Mouse (Mus musculus) testis, adult 2 months (tissue): ENCODE data around the gene Fam166a. TPM values are rescaled to one million over a fixed set of nuclear protein-coding genes. Genes with fewer than 3 reads are reported as not detected.
A peak's percentile ranks its signal among the peaks of the same experiment; 100 is the strongest.

Experiments used
- H3K27ac ChIP-seq: fragments of 200-500 bp; 2 replicates; pipeline ENCODE4 v1.5.1; 2012; ENCODE audit warnings: low read depth, low read length; ENCODE audit not compliant: control insufficient read depth, insufficient read depth
- H3K27me3 ChIP-seq: fragments of 200-500 bp; 2 replicates; pipeline ENCODE4 v1.6.1; 2012; ENCODE audit warnings: mild to moderate bottlenecking, low read length, moderate library complexity; ENCODE audit not compliant: control insufficient read depth, insufficient read depth
- H3K36me3 ChIP-seq: fragments of 200-500 bp; 2 replicates; pipeline ENCODE4 v1.6.1; 2012; ENCODE audit warnings: mild to moderate bottlenecking, low read length; ENCODE audit not compliant: control insufficient read depth, insufficient read depth
- H3K4me1 ChIP-seq: fragments of 200-500 bp; 2 replicates; pipeline ENCODE4 v1.6.1; 2012; ENCODE audit warnings: low read length; ENCODE audit not compliant: control insufficient read depth, insufficient read depth
- H3K4me3 ChIP-seq: fragments of 200-500 bp; 2 replicates; pipeline ENCODE4 v1.5.1; 2012; ENCODE audit warnings: low read depth, mild to moderate bottlenecking, low read length, moderate library complexity, mixed read lengths; ENCODE audit not compliant: control insufficient read depth
- CTCF ChIP-seq: fragments of 200-500 bp; IDR thresholded peaks from 2 replicates; pipeline ENCODE4 v1.5.1; 2012; ENCODE audit warnings: low read depth, mild to moderate bottlenecking, inconsistent platforms, low read length, moderate library complexity; ENCODE audit not compliant: control insufficient read depth, insufficient read depth, insufficient replicate concordance
- POLR2A ChIP-seq: fragments of 200-500 bp; IDR thresholded peaks from 2 replicates; pipeline ENCODE4 v1.6.1; 2012; ENCODE audit warnings: low read depth, mild to moderate bottlenecking, inconsistent platforms, low read length, moderate library complexity; ENCODE audit not compliant: control insufficient read depth
- polyA plus RNA-seq: library from polyadenylated mRNA; depleted of rRNA; stranded (reverse); fragments of >200 nt; gene quantifications from 2 replicates; pipeline ENCODE4 v1.2.3, GENCODE M21; 2012

Fam166a gene
- polyA plus RNA-seq, 1 experiment: 576 TPM

DNA sequence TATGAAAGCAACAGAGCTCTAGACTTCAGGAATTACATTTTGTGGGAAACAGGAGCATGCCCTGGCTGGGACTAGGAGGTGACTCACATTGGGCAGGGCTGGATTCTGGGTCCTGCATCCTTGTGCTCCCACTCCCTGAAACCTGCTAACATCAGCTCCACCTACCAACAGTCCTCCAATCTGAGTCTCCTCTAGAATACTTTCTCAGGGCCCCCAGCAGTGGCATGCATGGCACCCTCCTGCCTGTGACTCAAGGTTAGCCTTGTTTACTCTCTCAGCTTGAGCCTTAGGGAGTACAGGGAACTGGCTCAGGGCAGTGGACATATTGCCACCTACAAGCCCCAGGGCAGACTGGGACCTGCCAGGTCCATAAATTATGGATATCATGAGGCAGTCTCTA lies 19.6 kb downstream of the Fam166a start:
- Histone ChIP-seq H3K27ac (no peak overlapping the region), H3K27me3 (no peaks in the 10 kb centered on the region), H3K36me3 (no peaks in the 10 kb centered on the region), H3K4me3 (no peak overlapping the region), H3K4me1 (peaks cover 23% of the 10 kb centered on the region)
- TF ChIP-seq POLR2A (no peak), CTCF (no peak)

- H3K27me3 ChIP-seq: no peaks in the 10 kb centered on the region
- no peaks in the 10 kb centered on the region for H3K36me3 ChIP-seq
- no peak overlapping the region for H3K27ac ChIP-seq
- H3K4me1 ChIP-seq: peaks cover 23% of the 10 kb centered on the region
- no peak for TF ChIP-seq POLR2A
- no peak overlapping the region for H3K4me3 ChIP-seq
Measured at GRCm38 (mm10) chr2:25239766-25240165, 21.2 kb downstream of the Fam166a start.

DNA sequence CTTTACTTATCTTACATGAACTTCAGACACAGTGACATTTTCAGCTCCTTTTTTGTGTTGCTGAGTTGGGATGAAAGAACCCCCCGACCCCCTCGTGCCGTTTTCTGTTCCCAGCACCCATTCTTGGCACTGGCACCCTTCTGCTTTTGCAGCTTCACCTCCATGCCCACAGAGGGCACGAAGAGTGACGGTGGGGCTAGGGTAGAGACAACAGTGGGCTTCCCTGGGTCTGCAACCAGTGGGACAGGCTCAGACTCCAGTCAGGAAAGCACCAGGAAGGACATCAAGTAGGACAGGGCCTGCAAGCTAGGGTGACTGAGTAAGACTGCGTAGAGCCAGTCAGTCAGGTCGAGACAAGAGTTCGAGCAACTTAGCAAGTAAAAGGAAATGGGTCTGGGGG lies 21.8 kb downstream of the Fam166a start:
- no peak overlapping the region; the same call in 1 of the 2 replicates for H3K27ac ChIP-seq
- no peaks in the 10 kb centered on the region for H3K36me3 ChIP-seq
- TF ChIP-seq CTCF (no peak), POLR2A (no peak)
- H3K27me3 ChIP-seq: no peaks in the 10 kb centered on the region
- peak overlapping the region; percentile 25 for H3K4me3 ChIP-seq
- H3K4me1 ChIP-seq: peaks cover 23% of the 10 kb centered on the region

DNA sequence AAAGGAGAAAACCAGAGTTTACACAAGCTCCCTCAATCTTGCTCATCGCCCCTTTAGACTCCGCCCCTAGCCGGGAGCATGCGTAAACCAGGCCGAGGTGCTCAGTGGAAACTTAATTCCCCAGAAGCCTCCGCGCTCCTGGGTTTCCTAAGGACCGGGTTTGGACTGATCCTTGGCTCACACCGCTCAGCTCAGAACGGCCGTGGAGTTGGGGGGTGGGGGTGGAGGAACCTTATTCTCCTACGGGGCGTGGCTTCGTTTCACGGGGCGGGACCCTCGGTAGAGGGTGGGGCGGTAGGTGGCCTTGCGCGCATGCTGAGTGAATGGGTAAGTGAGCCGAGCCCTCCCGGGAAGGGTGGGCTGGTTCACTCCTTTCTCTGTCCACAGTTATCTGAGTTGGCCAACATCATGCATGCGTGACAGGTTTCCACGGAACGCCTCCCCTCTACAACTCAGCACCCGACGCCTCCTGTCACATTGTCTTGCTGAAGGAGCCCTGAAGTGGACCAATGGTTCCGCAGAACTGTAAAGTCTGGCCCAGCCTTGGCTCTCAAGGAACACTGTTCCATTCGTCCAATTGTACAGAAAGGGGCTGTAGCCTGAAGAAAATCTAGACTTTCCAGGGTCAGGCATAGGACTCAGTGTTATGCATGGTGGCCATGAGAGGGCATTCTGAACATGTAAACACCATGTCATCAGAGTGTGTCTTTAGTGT lies 22.3 kb downstream of the Fam166a start:
- peaks cover 23% of the 10 kb centered on the region for H3K4me1 ChIP-seq
- H3K27ac ChIP-seq: no peak overlapping the region
- TF ChIP-seq CTCF (no peak), POLR2A (no peak)
- peak overlapping the region; percentile 25 for H3K4me3 ChIP-seq
- H3K36me3 ChIP-seq: no peaks in the 10 kb centered on the region
- H3K27me3 ChIP-seq: no peaks in the 10 kb centered on the region

DNA sequence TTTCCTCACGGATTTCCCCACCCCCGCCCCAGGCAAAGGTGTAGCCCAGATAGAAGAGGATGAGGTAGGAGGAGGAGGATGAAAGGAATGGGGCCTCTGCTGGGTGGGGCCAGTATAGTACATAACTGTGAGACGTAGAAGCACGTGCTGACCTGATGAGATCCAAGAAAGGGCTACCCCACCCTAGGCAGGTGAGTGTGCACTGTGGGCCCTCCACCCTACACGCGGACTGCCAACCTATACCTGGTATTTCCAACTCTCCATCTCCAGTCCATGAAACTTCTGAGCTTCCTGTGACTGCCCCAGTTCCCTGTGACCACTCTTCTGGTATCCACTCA lies 22.9 kb downstream of the Fam166a start:
- H3K4me3 ChIP-seq: peak overlapping the region; percentile 8; the same call in 1 of the 2 replicates
- peaks cover 23% of the 10 kb centered on the region for H3K4me1 ChIP-seq
- H3K36me3 ChIP-seq: no peaks in the 10 kb centered on the region
- TF ChIP-seq CTCF (no peak), POLR2A (no peak)
- H3K27me3 ChIP-seq: no peaks in the 10 kb centered on the region
- H3K27ac ChIP-seq: no peak overlapping the region

- Histone ChIP-seq H3K27ac (no peak within 1 kb of the TSS), H3K4me3 (peak within 1 kb of the TSS; percentile 72), H3K36me3 (no peaks in the 10 kb centered on the region; the same call in 1 of the 2 replicates), H3K4me1 (peaks cover 23% of the 10 kb centered on the region), H3K27me3 (no peaks in the 10 kb centered on the region)
- TF ChIP-seq CTCF (no peak), POLR2A (no peak)
Measured at GRCm38 (mm10) chr2:25242101-25242506, 23.6 kb downstream of the Fam166a start, which contains the start of the genes Rnf208 and Cysrt1. Gene Rnf208, plus strand, starts transcription at chr2:25242255. Gene Cysrt1, minus strand, starts transcription at chr2:25242452.

DNA sequence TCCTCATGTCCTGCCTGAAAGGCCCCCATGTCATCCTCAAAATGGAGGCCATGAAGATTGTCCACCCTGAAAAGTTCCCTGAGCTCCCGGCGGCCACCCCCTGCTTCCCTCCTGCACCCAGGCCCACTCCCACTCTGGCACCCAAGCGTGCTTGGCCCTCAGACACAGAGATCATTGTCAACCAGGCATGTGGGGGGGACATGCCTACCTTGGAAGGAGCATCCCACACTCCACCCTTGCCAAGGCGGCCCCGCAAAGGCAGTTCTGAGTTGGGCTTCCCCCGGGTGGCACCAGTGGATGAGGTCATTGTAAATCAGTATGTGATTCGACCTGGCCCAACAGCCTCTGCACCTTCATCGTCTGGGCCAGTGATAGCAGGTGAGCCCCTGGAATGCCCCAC lies 24.8 kb downstream of the Fam166a start:
- H3K27ac ChIP-seq: no peak overlapping the region
- H3K36me3 ChIP-seq: no peaks in the 10 kb centered on the region; the same call in 1 of the 2 replicates
- no peak overlapping the region for H3K4me3 ChIP-seq
- TF ChIP-seq CTCF: no peak
- no peak for TF ChIP-seq POLR2A
- no peaks in the 10 kb centered on the region for H3K27me3 ChIP-seq
- peaks cover 23% of the 10 kb centered on the region for H3K4me1 ChIP-seq

DNA sequence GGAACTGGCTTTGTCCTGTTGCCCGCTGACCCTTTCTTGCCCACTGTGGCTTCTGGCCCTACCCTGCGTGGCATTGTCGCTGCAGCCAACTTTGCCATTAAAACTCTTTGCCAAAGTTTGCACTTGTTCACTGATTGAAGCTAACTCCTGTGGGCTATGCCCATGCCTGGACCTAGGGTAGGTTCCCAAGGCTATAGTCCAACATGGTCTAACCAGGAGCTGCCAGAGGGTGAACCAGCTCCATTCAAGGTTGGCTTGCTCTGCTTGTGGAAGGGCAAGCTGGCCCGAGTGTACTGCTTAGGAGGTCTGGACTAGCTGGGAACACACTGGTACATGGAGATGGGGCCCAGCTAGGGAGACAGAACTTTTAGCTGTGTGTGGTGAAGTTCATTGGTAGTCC lies 25.6 kb downstream of the Fam166a start:
- Histone ChIP-seq H3K4me1 (peaks cover 23% of the 10 kb centered on the region), H3K27ac (no peak overlapping the region), H3K36me3 (no peaks in the 10 kb centered on the region; the same call in 1 of the 2 replicates), H3K4me3 (no peak overlapping the region), H3K27me3 (no peaks in the 10 kb centered on the region)
- TF ChIP-seq CTCF (no peak), POLR2A (no peak)
